Mouse (Mus musculus) heart, postnatal 0 days (tissue): ENCODE measurements around the gene Vps35. TPM values are rescaled to one million over a fixed set of nuclear protein-coding genes. Genes with fewer than 3 reads are reported as not detected.

Experiments
- ATAC-seq: fragments of 200-750 bp; cut with Nextera tagmentation; 2 replicates; pipeline ENCODE4 v1.8.0; 2017; ENCODE audit warnings: low read depth, moderate number of reproducible peaks, moderate library complexity; ENCODE audit not compliant: insufficient read depth
- DNase-seq: peaks from one replicate; pipeline ENCODE4 v3.0.0-alpha.2; 2016; ENCODE audit warnings: low spot score
- H3K27ac ChIP-seq: fragments of 300-500 bp; sonication (generic); 2 replicates; pipeline ENCODE4 v1.5.1; 2014; ENCODE audit warnings: low read depth, mild to moderate bottlenecking
- H3K27me3 ChIP-seq: fragments of 300-500 bp; sonication (generic); 2 replicates; pipeline ENCODE4 v1.6.1; 2014; ENCODE audit warnings: low read length, mixed read lengths; ENCODE audit not compliant: control insufficient read depth, insufficient read depth
- H3K36me3 ChIP-seq: fragments of 300-500 bp; sonication (generic); replicated peaks from 2 replicates; pipeline ENCODE4 v1.6.1; 2014; ENCODE audit warnings: low read length, mixed read lengths; ENCODE audit not compliant: control insufficient read depth, insufficient read depth
- H3K4me1 ChIP-seq: fragments of 300-500 bp; sonication (generic); 2 replicates; pipeline ENCODE4 v1.6.1; 2014; ENCODE audit warnings: antibody characterized with exemption; ENCODE audit not compliant: control insufficient read depth, insufficient read depth
- H3K4me2 ChIP-seq: fragments of 300-500 bp; sonication (generic); 2 replicates; pipeline ENCODE4 v1.6.1; 2014; ENCODE audit warnings: low read depth, mild to moderate bottlenecking, low read length, moderate library complexity
- H3K4me3 ChIP-seq: fragments of 300-500 bp; sonication (generic); 2 replicates; pipeline ENCODE4 v1.5.1; 2014; ENCODE audit warnings: low read depth, low read length
- H3K9ac ChIP-seq: fragments of 300-500 bp; sonication (generic); replicated peaks from 2 replicates; pipeline ENCODE4 v1.6.1; 2014; ENCODE audit warnings: low read depth, low read length, mixed read lengths
- H3K9me3 ChIP-seq: fragments of 300-500 bp; sonication (generic); replicated peaks from 2 replicates; pipeline ENCODE4 v1.6.1; 2016; ENCODE audit warnings: low read length; ENCODE audit not compliant: control insufficient read depth
- CTCF ChIP-seq: IDR thresholded peaks from 2 replicates; pipeline ENCODE4 v1.5.1; 2016; ENCODE audit warnings: antibody characterized with exemption, control low read depth, low read depth
- EP300 ChIP-seq: IDR thresholded peaks from 2 replicates; pipeline ENCODE4 v1.6.1; 2016; ENCODE audit warnings: antibody characterized with exemption, low read depth
- WGBS: fragments of 180-500 bp; shearing (Covaris S2); extraction: QIAGEN DNeasy Blood & Tissue Kit; methylation state at CpG from one replicate; pipeline ENCODE4 v1.1.7; 2014; 5-methylcytosine and 5-hydroxymethylcytosine counted together
- polyA plus RNA-seq: library from polyadenylated mRNA; unstranded; fragments of >200 nt; fragmentation: Nextera tagmentation; extraction: Ambion mirVana; gene quantifications from 2 replicates; pipeline ENCODE4 v1.2.1, GENCODE M21; 2015
- total RNA-seq: library from RNA; depleted of rRNA; stranded (reverse); fragments of >200 nt; gene quantifications from 2 replicates; pipeline ENCODE4 v1.2.3, GENCODE M21; 2014; ENCODE audit warnings: low replicate concordance; rRNA removed

The Vps35 gene
- 71.5 and 77.2 TPM in 2 replicates for total RNA-seq
- 82.3 and 82.5 TPM in 2 replicates for polyA plus RNA-seq

- TF ChIP-seq EP300 = peak; percentile 88
- no peak for TF ChIP-seq CTCF
- WGBS = under 1% methylated on average over 62 of the region's 63 CpGs
- H3K9me3 ChIP-seq = no peaks in the 10 kb centered on the region
- no peaks in the 10 kb centered on the region for H3K27me3 ChIP-seq
- peak within 1 kb of the TSS; percentile 77 for H3K4me3 ChIP-seq
- ATAC-seq (peak; percentile 97), DNase-seq (peak; percentile 95)
- H3K27ac ChIP-seq = peak within 1 kb of the TSS; percentile 95
- peak within 1 kb of the TSS; percentile 89 for H3K9ac ChIP-seq
- H3K36me3 ChIP-seq = peaks cover 23% of the 10 kb centered on the region
- peaks cover 21% of the 10 kb centered on the region for H3K4me1 ChIP-seq
- peak within 1 kb of the TSS; percentile 97 for H3K4me2 ChIP-seq
These were observed at the start of gene Vps35, which contains the start of gene Orc6 for GRCm38 (mm10) chr8:85299434-85300077. Gene Vps35 (minus strand): TSS chr8:85299802. Gene Orc6 (plus strand): TSS chr8:85299632.

GRCm38 (mm10) chr8:85339871-85340573 is 40.4 kb upstream of the Vps35 start:
- TF ChIP-seq CTCF = no peak
- TF ChIP-seq EP300 = no peak
- no peaks in the 10 kb centered on the region for H3K4me1 ChIP-seq
- no peak overlapping the region for H3K9ac ChIP-seq
- no peak overlapping the region for H3K4me3 ChIP-seq
- no peak overlapping the region for H3K4me2 ChIP-seq
- H3K36me3 ChIP-seq = peaks cover 67% of the 10 kb centered on the region
- H3K9me3 ChIP-seq = no peaks in the 10 kb centered on the region
- no peaks in the 10 kb centered on the region for H3K27me3 ChIP-seq
- WGBS = 77% methylated on average over 5 of the region's 5 CpGs
- H3K27ac ChIP-seq = no peak overlapping the region
- DNase-seq = no peak
- no peak for ATAC-seq

- Histone ChIP-seq H3K4me3 (no peak overlapping the region), H3K4me1 (no peaks in the 10 kb centered on the region), H3K36me3 (peaks cover 70% of the 10 kb centered on the region), H3K27ac (no peak overlapping the region), H3K9ac (no peak overlapping the region), H3K4me2 (no peak overlapping the region), H3K27me3 (no peaks in the 10 kb centered on the region), H3K9me3 (no peaks in the 10 kb centered on the region)
- DNase-seq (no peak), ATAC-seq (no peak)
- 57% methylated on average over 4 of the region's 4 CpGs for WGBS
- TF ChIP-seq EP300 = no peak
- TF ChIP-seq CTCF = no peak
These were observed 38.1 kb upstream of the Vps35 start for GRCm38 (mm10) chr8:85337681-85338080.

- Histone ChIP-seq H3K27ac (no peak overlapping the region), H3K36me3 (peaks cover 68% of the 10 kb centered on the region), H3K27me3 (no peaks in the 10 kb centered on the region), H3K4me1 (no peaks in the 10 kb centered on the region), H3K4me2 (no peak overlapping the region), H3K9me3 (no peaks in the 10 kb centered on the region), H3K4me3 (no peak overlapping the region), H3K9ac (no peak overlapping the region)
- no peak for DNase-seq
- 74% methylated on average over 6 of the region's 6 CpGs for WGBS
- no peak for ATAC-seq
- TF ChIP-seq CTCF (no peak), EP300 (no peak)
These were observed 36.8 kb upstream of the Vps35 start for GRCm38 (mm10) chr8:85336211-85336933.

GRCm38 (mm10) chr8:85335105-85335504 is 35.5 kb upstream of the Vps35 start:
- TF ChIP-seq EP300 (no peak), CTCF (no peak)
- Histone ChIP-seq H3K36me3 (peaks cover 69% of the 10 kb centered on the region), H3K4me3 (no peak overlapping the region)

More at GRCm38 (mm10) chr8:85335105-85335504, 35.5 kb upstream of the Vps35 start:
- H3K9me3 ChIP-seq = no peaks in the 10 kb centered on the region
- H3K27me3 ChIP-seq = no peaks in the 10 kb centered on the region
- ATAC-seq = no peak
- DNase-seq = no peak
- no peak overlapping the region for H3K9ac ChIP-seq
- H3K4me2 ChIP-seq = no peak overlapping the region
- H3K4me1 ChIP-seq = no peaks in the 10 kb centered on the region
- H3K27ac ChIP-seq = no peak overlapping the region
